Mouse (Mus musculus): ENCODE measurements around the gene Ethe1.

- no peak for TF ChIP-seq POLR2A (IDR thresholded peaks at IDR 0.05; ENCODE audit: borderline replicate concordance, low read depth, low read length)
- TF ChIP-seq CTCF (IDR thresholded peaks at IDR 0.05; ENCODE audit: low read depth, low read length) = no peak
Observed at GRCm38 (mm10) chr7:24566206-24566605, 21.1 kb upstream of the Ethe1 start.

Data from bone marrow macrophage, adult 2 months (primary cell).